Mouse (Mus musculus): ENCODE measurements at regions not wholly inside any gene's neighbourhood (a gene's known extent, or its start where the extent isn't known, plus 50 kb on each side); places are given as distances from the start of the nearest gene placed in this dataset.

GRCm38 (mm10) chr11:91327543-91327942, 249.8 kb downstream of the Kif2b start:
- TF ChIP-seq CTCF (IDR thresholded peaks at IDR 0.05; ENCODE audit: extremely low read depth, insufficient read depth, low read length) (no peak), POLR2A (IDR thresholded peaks at IDR 0.05; ENCODE audit: extremely low read depth, insufficient read depth, low read length) (no peak)
